Mouse (Mus musculus) hindlimb bud, embryonic 11.5 days (tissue): ENCODE measurements around the gene Mdh1b.

ENCODE experiments used
- DNase-seq: peaks from one replicate; pipeline ENCODE4 v3.0.0-alpha.2; 2012; ENCODE audit warnings: low read depth, low spot score; ENCODE audit errors: extremely low spot score

The Mdh1b gene

GRCm38 (mm10) chr1:63730240-63730771 is at the start of gene Mdh1b, which contains the start of gene Fastkd2:
Gene Mdh1b, minus strand, starts transcription at chr1:63730318.
Gene Fastkd2, plus strand, starts transcription at chr1:63730614.
- peak; percentile 94 for DNase-seq

- DNase-seq = no peak
Measured at GRCm38 (mm10) chr1:63776902-63777630, 46.9 kb upstream of the Mdh1b start.

- DNase-seq = no peak
Measured at GRCm38 (mm10) chr1:63776396-63776795, 46.3 kb upstream of the Mdh1b start.

- DNase-seq = no peak
Measured at GRCm38 (mm10) chr1:63770309-63770708, 40.2 kb upstream of the Mdh1b start.

GRCm38 (mm10) chr1:63769167-63769566 is 39.0 kb upstream of the Mdh1b start, which contains the start of gene 4933402D24Rik:
Gene 4933402D24Rik, minus strand, starts transcription at chr1:63769267.
- DNase-seq = no peak

GRCm38 (mm10) chr1:63768112-63768511 is 38.0 kb upstream of the Mdh1b start:
- peak; percentile 39 for DNase-seq

- no peak for DNase-seq
Measured at GRCm38 (mm10) chr1:63764395-63764794, 34.3 kb upstream of the Mdh1b start.

- DNase-seq = no peak
Measured at GRCm38 (mm10) chr1:63763881-63764386, 33.8 kb upstream of the Mdh1b start.

- no peak for DNase-seq
Measured at GRCm38 (mm10) chr1:63763212-63763694, 33.1 kb upstream of the Mdh1b start.

- DNase-seq = no peak
Measured at GRCm38 (mm10) chr1:63756005-63756404, 25.9 kb upstream of the Mdh1b start.

GRCm38 (mm10) chr1:63729796-63730195 is 322 bp downstream of the Mdh1b start:
- DNase-seq = no peak

GRCm38 (mm10) chr1:63720161-63720560 is 10.0 kb downstream of the Mdh1b start:
- DNase-seq = no peak

GRCm38 (mm10) chr1:63708876-63709275 is 21.2 kb downstream of the Mdh1b start:
- DNase-seq = no peak

GRCm38 (mm10) chr1:63705733-63706132 is 24.4 kb downstream of the Mdh1b start:
- DNase-seq = no peak

GRCm38 (mm10) chr1:63696861-63697260 is 33.3 kb downstream of the Mdh1b start:
- no peak for DNase-seq

GRCm38 (mm10) chr1:63686827-63687226 is 43.3 kb downstream of the Mdh1b start, which contains the start of gene Dytn:
Gene Dytn, minus strand, starts transcription at chr1:63686927.
- DNase-seq = no peak

GRCm38 (mm10) chr1:63675975-63676374 is 54.1 kb downstream of the Mdh1b start:
- no peak for DNase-seq

GRCm38 (mm10) chr1:63668852-63669160 is 61.3 kb downstream of the Mdh1b start:
- peak; percentile 39 for DNase-seq

GRCm38 (mm10) chr1:63667949-63668851 is 61.9 kb downstream of the Mdh1b start:
- no peak for DNase-seq

GRCm38 (mm10) chr1:63667201-63667948 is 62.7 kb downstream of the Mdh1b start:
- DNase-seq = no peak

- DNase-seq = no peak
Measured at GRCm38 (mm10) chr1:63666089-63666488, 64.0 kb downstream of the Mdh1b start.
